Mouse (Mus musculus) olfactory bulb, adult 2 months (tissue): Measurements from ENCODE around the gene Gm21985.

Experiments
- CTCF ChIP-seq: fragments of 200-500 bp; IDR thresholded peaks from 2 replicates; pipeline ENCODE4 v1.5.1; 2012; ENCODE audit warnings: low read depth, mild to moderate bottlenecking, low read length, moderate library complexity; ENCODE audit not compliant: insufficient read depth
- POLR2A ChIP-seq: fragments of 200-500 bp; IDR thresholded peaks from 2 replicates; pipeline ENCODE4 v1.6.1; 2012; ENCODE audit warnings: mild to moderate bottlenecking, low read depth, low read length, moderate library complexity; ENCODE audit not compliant: insufficient read depth

- TF ChIP-seq CTCF, result no peak
- TF ChIP-seq POLR2A, result no peak
Measured at GRCm38 (mm10) chr2:112369941-112370340, 103.8 kb downstream of the Gm21985 start.
